Mouse (Mus musculus): ENCODE data around the gene Ube2l3.
A peak's percentile ranks its signal among the peaks of the same experiment; 100 is the strongest.

Gene Ube2l3

DNA sequence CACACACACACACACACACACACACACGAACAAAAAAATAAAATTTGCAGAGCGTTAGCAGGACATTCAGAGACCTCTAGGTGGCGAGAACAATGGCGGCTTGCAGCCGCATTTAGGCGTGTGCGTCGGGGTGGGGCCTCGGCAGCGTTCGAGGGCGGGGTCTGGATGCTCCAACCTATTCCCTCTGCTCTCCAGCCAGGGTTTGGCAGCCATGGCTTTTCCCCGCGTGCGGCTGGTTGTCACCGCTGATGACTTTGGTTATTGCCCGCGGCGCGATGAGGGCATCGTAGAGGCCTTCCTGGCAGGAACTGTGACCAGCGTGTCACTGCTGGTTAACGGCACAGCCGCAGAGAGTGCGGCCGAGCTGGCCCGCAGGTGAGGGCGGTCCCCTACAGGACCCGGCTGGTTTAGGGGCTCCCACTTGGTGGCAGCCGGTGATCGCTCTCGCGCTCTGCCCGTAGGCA, 55.6 kb downstream of the Ube2l3 start, which contains the start of gene Ccdc116:
Gene Ccdc116 (minus strand): TSS at position 458 of the 464 bp plus-strand sequence.
- DNase-seq, result peak; percentile 74

DNA sequence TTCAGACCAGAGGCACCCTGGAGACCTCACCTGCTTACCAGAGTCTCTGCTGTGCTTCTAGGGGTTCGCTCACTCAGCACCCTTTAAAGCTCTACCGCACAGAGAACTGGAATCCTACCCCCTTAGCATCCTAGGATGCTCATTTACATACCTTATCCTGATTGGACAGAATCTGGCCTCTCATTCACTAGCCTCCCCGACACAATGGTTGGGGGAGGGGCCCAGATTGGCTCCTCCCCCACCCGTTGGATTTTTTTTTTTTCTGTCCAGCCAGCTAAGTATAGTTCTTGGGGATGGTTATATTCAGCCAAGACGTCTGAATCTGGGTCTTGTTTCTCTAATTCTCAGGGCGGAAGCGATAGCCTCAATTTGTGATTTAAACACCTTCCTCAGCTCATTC, 58.1 kb downstream of the Ube2l3 start, which contains the start of gene Ydjc:
Gene Ydjc (plus strand): TSS at position 283 of the 400 bp plus-strand sequence.
- DNase-seq, result no peak

DNA sequence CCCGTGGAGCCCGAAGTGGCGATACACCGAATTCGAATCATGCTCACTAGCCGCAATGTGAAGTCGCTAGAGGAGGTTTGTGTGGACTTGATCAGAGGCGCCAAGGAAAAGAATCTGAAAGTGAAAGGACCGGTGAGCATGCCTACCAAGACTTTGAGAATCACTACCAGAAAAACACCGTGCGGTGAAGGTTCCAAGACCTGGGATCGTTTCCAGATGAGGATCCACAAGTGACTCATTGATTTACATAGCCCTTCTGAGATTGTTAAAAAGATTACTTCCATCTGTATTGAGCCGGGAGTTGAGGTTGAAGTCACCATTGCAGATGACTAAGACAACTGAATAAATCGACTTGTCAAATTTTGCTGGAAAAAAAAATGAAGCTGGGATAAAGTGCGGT, 65.1 kb downstream of the Ube2l3 start:
- no peak for DNase-seq

DNA sequence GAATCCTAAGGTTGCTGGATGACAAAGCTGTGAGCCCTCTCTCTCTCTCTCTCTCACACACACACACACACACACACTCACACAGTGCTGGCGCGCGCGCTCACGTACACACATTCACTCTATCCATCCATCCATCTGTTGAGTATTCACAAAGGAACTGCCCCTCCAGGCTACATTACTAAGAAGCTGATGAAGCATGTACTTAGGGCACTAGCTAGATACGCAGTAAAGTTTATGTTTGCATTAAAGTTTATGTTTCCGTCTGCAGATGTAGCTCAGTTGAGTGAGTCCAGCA, 69.6 kb downstream of the Ube2l3 start:
- DNase-seq, result no peak

- DNase-seq, result peak; percentile 98
These were observed 70.2 kb downstream of the Ube2l3 start, which contains the start of gene Sdf2l1 for GRCm38 (mm10) chr16:17132089-17132905. Gene Sdf2l1, minus strand, starts transcription at chr16:17132383.

GRCm38 (mm10) chr16:17131191-17132088, 71.0 kb downstream of the Ube2l3 start:
- no peak for DNase-seq

GRCm38 (mm10) chr16:17127292-17127691, 75.2 kb downstream of the Ube2l3 start:
- DNase-seq, result peak; percentile 55

GRCm38 (mm10) chr16:17124871-17125520, 77.5 kb downstream of the Ube2l3 start, which contains the start of gene 2610318N02Rik:
Gene 2610318N02Rik, minus strand, starts transcription at chr16:17125167.
- DNase-seq, result peak; percentile 73

GRCm38 (mm10) chr16:17124119-17124870, 78.2 kb downstream of the Ube2l3 start:
- DNase-seq, result no peak

DNA sequence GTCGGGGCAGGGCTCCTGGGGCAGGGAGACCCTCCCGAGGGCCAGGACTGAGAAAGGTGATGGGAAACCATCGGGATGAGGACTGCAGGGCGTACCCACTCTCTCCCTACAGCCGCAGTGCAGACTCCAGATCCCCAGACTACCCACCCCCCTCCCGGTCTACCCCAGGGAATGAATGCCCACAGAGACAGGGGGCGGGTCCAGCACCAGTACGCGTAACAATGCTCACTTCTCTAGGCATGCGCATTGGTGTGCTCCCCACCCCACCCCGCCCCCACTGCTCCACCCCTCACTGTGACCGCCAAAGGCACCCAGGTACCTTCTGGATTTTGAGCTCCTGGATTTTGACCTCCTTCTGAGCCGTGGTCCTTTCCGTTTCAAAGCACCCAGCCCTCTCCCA, 80.9 kb downstream of the Ube2l3 start:
- DNase-seq, result no peak

DNA sequence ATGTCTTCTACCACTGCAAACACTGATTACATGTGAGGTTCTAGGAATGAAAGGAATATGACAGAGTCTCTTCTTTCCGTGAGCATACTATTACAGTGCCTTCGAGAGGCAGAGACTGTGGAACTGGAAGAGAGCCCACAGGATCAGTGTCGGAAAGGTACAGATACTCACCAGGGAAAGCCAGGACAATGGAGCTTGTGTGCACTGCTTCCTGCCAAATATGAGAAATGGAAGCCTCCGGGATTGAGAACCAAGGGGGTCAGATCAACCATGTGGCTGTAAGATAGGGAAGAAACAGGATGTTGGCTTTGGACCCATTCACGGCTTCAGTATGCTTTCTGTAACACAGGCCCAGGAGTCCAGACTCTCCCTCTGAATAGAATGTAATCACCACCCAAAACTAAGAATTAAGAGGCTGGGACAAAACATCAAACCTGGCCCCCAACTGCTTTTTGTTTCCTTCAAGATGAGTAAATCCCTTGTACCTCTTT, 85.1 kb downstream of the Ube2l3 start:
- no peak for DNase-seq

DNA sequence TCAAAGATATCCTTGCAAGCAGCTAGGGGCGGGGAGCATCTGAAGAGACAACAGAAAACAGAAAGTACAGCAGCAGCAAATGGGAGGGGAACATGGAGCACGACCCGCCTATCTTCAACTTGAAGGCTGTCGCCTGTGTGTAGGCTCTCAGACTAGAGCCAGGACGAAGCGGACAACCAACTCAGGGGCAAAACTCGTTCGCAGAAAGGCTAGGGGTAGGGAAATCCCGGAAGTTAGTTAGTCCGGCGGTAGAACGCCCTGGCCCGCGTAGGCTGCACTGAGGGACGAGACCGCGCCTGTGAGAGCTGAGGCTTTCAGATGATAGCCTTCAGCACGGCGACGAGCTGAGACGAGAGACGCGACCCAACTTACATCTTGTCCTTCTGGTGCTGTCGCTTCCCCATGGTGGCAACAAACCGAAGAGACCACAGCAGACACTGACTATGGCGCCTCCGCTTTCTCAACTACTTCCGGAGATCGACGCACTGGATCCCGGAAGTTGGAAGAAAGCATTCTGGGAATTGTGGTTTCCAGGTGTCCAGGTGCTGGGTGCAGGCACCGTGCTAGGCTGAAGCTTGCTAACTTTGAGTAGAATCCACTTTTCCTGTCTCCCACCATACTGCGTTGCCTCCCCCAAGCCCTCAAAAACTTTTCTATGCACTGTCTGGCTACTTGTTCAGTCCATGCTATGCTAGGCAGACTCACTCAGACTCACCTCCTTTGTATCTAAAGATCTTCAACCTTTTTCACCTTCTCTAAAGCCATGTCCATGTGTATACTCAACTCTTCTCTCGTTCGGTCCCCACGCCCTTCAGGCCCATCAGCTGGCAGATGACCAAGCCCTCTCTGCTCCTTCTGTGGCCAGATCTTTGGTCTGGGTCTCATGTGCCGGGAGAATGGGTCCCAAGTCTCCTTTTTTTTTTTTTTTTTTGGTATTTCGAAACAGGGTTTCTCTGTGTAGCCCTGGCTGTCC, 91.4 kb downstream of the Ube2l3 start, which contains the start of gene Ppil2:
Gene Ppil2 (minus strand): TSS at position 487 of the 973 bp plus-strand sequence.
- peak; percentile 75 for DNase-seq

- no peak for DNase-seq
These were observed 97.8 kb downstream of the Ube2l3 start for GRCm38 (mm10) chr16:17104600-17104999.

- DNase-seq, result no peak
These were observed 99.7 kb downstream of the Ube2l3 start for GRCm38 (mm10) chr16:17102630-17103220.
